Mouse (Mus musculus) stomach, postnatal 0 days (tissue): ENCODE data around the gene Kdm7a. TPM values are rescaled to one million over a fixed set of nuclear protein-coding genes. Genes with fewer than 3 reads are reported as not detected.
A peak's percentile ranks its signal among the peaks of the same experiment; 100 is the strongest.

Experiments
- ATAC-seq: fragments of 200-750 bp; cut with Nextera tagmentation; 2 replicates; pipeline ENCODE4 v1.8.0; 2017; ENCODE audit not compliant: low FRiP score, low TSS enrichment
- DNase-seq: peaks from one replicate; pipeline ENCODE4 v3.0.0-alpha.2; 2016; ENCODE audit warnings: low spot score
- H3K27ac ChIP-seq: fragments of 300-500 bp; sonication (generic); replicated peaks from 2 replicates; pipeline ENCODE4 v1.5.1; 2014; ENCODE audit warnings: mild to moderate bottlenecking, control low read depth
- H3K27me3 ChIP-seq: fragments of 300-500 bp; sonication (generic); 2 replicates; pipeline ENCODE4 v1.6.1; 2014; ENCODE audit warnings: low read length; ENCODE audit not compliant: control insufficient read depth, insufficient read depth
- H3K36me3 ChIP-seq: fragments of 300-500 bp; sonication (generic); 2 replicates; pipeline ENCODE4 v1.6.1; 2014; ENCODE audit warnings: low read length, mixed read lengths; ENCODE audit not compliant: control insufficient read depth, insufficient read depth
- H3K4me1 ChIP-seq: fragments of 300-500 bp; sonication (generic); replicated peaks from 2 replicates; pipeline ENCODE4 v1.6.1; 2014; ENCODE audit warnings: antibody characterized with exemption; ENCODE audit not compliant: control insufficient read depth, insufficient read depth
- H3K4me2 ChIP-seq: fragments of 300-500 bp; sonication (generic); replicated peaks from 2 replicates; pipeline ENCODE4 v1.6.1; 2014; ENCODE audit warnings: low read depth, mild to moderate bottlenecking, control low read depth, moderate library complexity
- H3K4me3 ChIP-seq: fragments of 300-500 bp; sonication (generic); 2 replicates; pipeline ENCODE4 v1.5.1; 2014; ENCODE audit warnings: low read depth, low read length, control low read depth
- H3K9ac ChIP-seq: fragments of 300-500 bp; sonication (generic); 2 replicates; pipeline ENCODE4 v1.6.1; 2014; ENCODE audit warnings: mild to moderate bottlenecking, low read length, control low read depth, mixed read lengths
- H3K9me3 ChIP-seq: fragments of 300-500 bp; sonication (generic); 2 replicates; pipeline ENCODE4 v1.6.1; 2016; ENCODE audit warnings: low read length; ENCODE audit not compliant: control insufficient read depth
- CTCF ChIP-seq: IDR thresholded peaks from 2 replicates; pipeline ENCODE4 v1.5.1; 2016; ENCODE audit warnings: antibody characterized with exemption, low read depth, mild to moderate bottlenecking, moderate library complexity
- EP300 ChIP-seq: optimal IDR thresholded peaks from 2 replicates; pipeline ENCODE3; 2016; ENCODE audit warnings: antibody characterized with exemption
- WGBS: fragments of 180-500 bp; shearing (Covaris S2); extraction: QIAGEN DNeasy Blood & Tissue Kit; methylation state at CpG from one replicate; pipeline ENCODE4 v1.1.7; 2014; 5-methylcytosine and 5-hydroxymethylcytosine counted together
- polyA plus RNA-seq: library from polyadenylated mRNA; unstranded; fragments of >200 nt; fragmentation: Nextera tagmentation; extraction: Ambion mirVana; gene quantifications from 2 replicates; pipeline ENCODE4 v1.2.1, GENCODE M21; 2015

The Kdm7a gene
- polyA plus RNA-seq, 1 experiment from 2014 or later: 2.6 TPM

GRCm38 (mm10) chr6:39204444-39204843 is 2.1 kb downstream of the Kdm7a start:
- no peaks in the 10 kb centered on the region for H3K27me3 ChIP-seq
- H3K4me2 ChIP-seq: no peak overlapping the region
- whole genome bisulfite sequencing: 42% methylated on average over 4 of the region's 4 CpGs
- no peaks in the 10 kb centered on the region for H3K9me3 ChIP-seq
- DNase-seq (no peak), ATAC-seq (no peak)
- H3K36me3 ChIP-seq: no peaks in the 10 kb centered on the region
- no peak overlapping the region for H3K9ac ChIP-seq
- H3K4me3 ChIP-seq: peak overlapping the region; percentile 98; the same call in 1 of the 2 replicates
- TF ChIP-seq EP300 (no peak), CTCF (no peak)
- no peaks in the 10 kb centered on the region for H3K4me1 ChIP-seq
- no peak overlapping the region for H3K27ac ChIP-seq

- Histone ChIP-seq H3K27me3 (no peaks in the 10 kb centered on the region), H3K9ac (no peak overlapping the region), H3K27ac (no peak overlapping the region), H3K4me1 (no peaks in the 10 kb centered on the region), H3K4me2 (no peak overlapping the region), H3K9me3 (no peaks in the 10 kb centered on the region), H3K36me3 (no peaks in the 10 kb centered on the region), H3K4me3 (no peak overlapping the region)
- DNase-seq (no peak), ATAC-seq (no peak)
- WGBS: 91% methylated on average over 4 of the region's 4 CpGs
- TF ChIP-seq CTCF (no peak), EP300 (no peak)
Measured at GRCm38 (mm10) chr6:39203236-39203635, 3.4 kb downstream of the Kdm7a start.

- H3K27me3 ChIP-seq: no peaks in the 10 kb centered on the region
- H3K9ac ChIP-seq: no peak overlapping the region
- no peak overlapping the region for H3K4me3 ChIP-seq
- H3K4me1 ChIP-seq: no peaks in the 10 kb centered on the region
- 54% methylated on average over 5 of the region's 5 CpGs for WGBS
- ATAC-seq (peak; percentile 75), DNase-seq (peak; percentile 27)
- H3K9me3 ChIP-seq: no peaks in the 10 kb centered on the region
- no peak overlapping the region for H3K27ac ChIP-seq
- TF ChIP-seq EP300: no peak
- TF ChIP-seq CTCF: no peak
- no peak overlapping the region for H3K4me2 ChIP-seq
- no peaks in the 10 kb centered on the region for H3K36me3 ChIP-seq
Measured at GRCm38 (mm10) chr6:39193006-39193405, 13.6 kb downstream of the Kdm7a start.

- H3K9ac ChIP-seq: no peak overlapping the region
- 75% methylated on average over 2 of the region's 2 CpGs for WGBS
- H3K9me3 ChIP-seq: no peaks in the 10 kb centered on the region
- H3K4me2 ChIP-seq: no peak overlapping the region
- no peak overlapping the region for H3K27ac ChIP-seq
- DNase-seq (no peak), ATAC-seq (no peak)
- TF ChIP-seq EP300 (no peak), CTCF (no peak)
- no peaks in the 10 kb centered on the region for H3K27me3 ChIP-seq
- H3K4me3 ChIP-seq: no peak overlapping the region
- H3K4me1 ChIP-seq: no peaks in the 10 kb centered on the region
- H3K36me3 ChIP-seq: no peaks in the 10 kb centered on the region
Measured at GRCm38 (mm10) chr6:39191518-39191917, 15.1 kb downstream of the Kdm7a start.

- Histone ChIP-seq H3K27ac (no peak overlapping the region), H3K9ac (no peak overlapping the region), H3K4me3 (no peak overlapping the region), H3K9me3 (no peaks in the 10 kb centered on the region), H3K4me1 (no peaks in the 10 kb centered on the region), H3K27me3 (no peaks in the 10 kb centered on the region), H3K4me2 (no peak overlapping the region), H3K36me3 (no peaks in the 10 kb centered on the region)
- DNase-seq (no peak), ATAC-seq (no peak)
- WGBS: 23% methylated on average over 2 of the region's 2 CpGs
- TF ChIP-seq CTCF (peak; percentile 68), EP300 (no peak)
Measured at GRCm38 (mm10) chr6:39187227-39187626, 19.4 kb downstream of the Kdm7a start.

- Histone ChIP-seq H3K4me1 (no peaks in the 10 kb centered on the region), H3K27ac (no peak overlapping the region), H3K27me3 (no peaks in the 10 kb centered on the region), H3K4me2 (no peak overlapping the region), H3K9me3 (no peaks in the 10 kb centered on the region), H3K36me3 (peaks cover 4% of the 10 kb centered on the region; the same call in 1 of the 2 replicates), H3K9ac (no peak overlapping the region), H3K4me3 (no peak overlapping the region)
- ATAC-seq: no peak
- TF ChIP-seq EP300: no peak
- no peak for TF ChIP-seq CTCF
- WGBS: 58% methylated on average over 1 of the region's 1 CpGs
- DNase-seq: no peak
Measured at GRCm38 (mm10) chr6:39169089-39169488, 37.5 kb downstream of the Kdm7a start.
